Mouse (Mus musculus) right cerebral cortex, adult 2 months (tissue): ENCODE measurements around the gene BC016579.

Experiments used
- DNase-seq, 2 experiments: peaks; one replicate each; pipeline ENCODE4 v3.0.0; 2021 to 2022; ENCODE audit warnings: low spot score in 2 of 2

BC016579 gene

GRCm38 (mm10) chr16:45641301-45641700, 12.6 kb downstream of the BC016579 start:
- DNase-seq: no peak

- no peak for DNase-seq
These were observed 13.7 kb downstream of the BC016579 start for GRCm38 (mm10) chr16:45640070-45640762.

GRCm38 (mm10) chr16:45635826-45636225, 18.0 kb downstream of the BC016579 start:
- DNase-seq: no peak

- DNase-seq: no peak
These were observed 21.4 kb downstream of the BC016579 start for GRCm38 (mm10) chr16:45632420-45632819.

- DNase-seq: peak; percentile 74 to 76
These were observed 23.4 kb downstream of the BC016579 start for GRCm38 (mm10) chr16:45630347-45630960.

GRCm38 (mm10) chr16:45629497-45630105, 24.3 kb downstream of the BC016579 start:
- DNase-seq: no peak

GRCm38 (mm10) chr16:45625342-45625741, 28.5 kb downstream of the BC016579 start:
- no peak for DNase-seq

GRCm38 (mm10) chr16:45624791-45625190, 29.1 kb downstream of the BC016579 start:
- DNase-seq: no peak

- no peak for DNase-seq
These were observed 30.6 kb downstream of the BC016579 start for GRCm38 (mm10) chr16:45623230-45623629.

GRCm38 (mm10) chr16:45619751-45620375, 34.0 kb downstream of the BC016579 start:
- DNase-seq: no peak

- DNase-seq: no peak
These were observed 37.9 kb downstream of the BC016579 start for GRCm38 (mm10) chr16:45615944-45616343.

- DNase-seq: no peak
These were observed 40.6 kb downstream of the BC016579 start for GRCm38 (mm10) chr16:45613247-45613646.

GRCm38 (mm10) chr16:45610267-45610666, 43.6 kb downstream of the BC016579 start, which contains the start of gene Gcsam:
Gene Gcsam, plus strand, starts transcription at chr16:45610380.
- DNase-seq: no peak

GRCm38 (mm10) chr16:45609300-45609699, 44.6 kb downstream of the BC016579 start:
- DNase-seq: peak; percentile 18 to 26

- peak; percentile 14 to 16 for DNase-seq
These were observed 45.4 kb downstream of the BC016579 start for GRCm38 (mm10) chr16:45608481-45608954.

- DNase-seq: no peak
These were observed 58.4 kb downstream of the BC016579 start for GRCm38 (mm10) chr16:45595494-45595893.

GRCm38 (mm10) chr16:45593656-45594055, 60.2 kb downstream of the BC016579 start:
- no peak for DNase-seq

GRCm38 (mm10) chr16:45582512-45582911, 71.4 kb downstream of the BC016579 start:
- DNase-seq: peak in 1 of 2 experiments; percentile 12

- DNase-seq: no peak
These were observed 74.0 kb downstream of the BC016579 start for GRCm38 (mm10) chr16:45579883-45580282.
